In genomic region chr13:80886664-80887210, GRCm38 (mm10) we compare ENCODE assay signal across 8 mouse cellular contexts. TPM values are rescaled to one million over a fixed set of nuclear protein-coding genes. Genes with fewer than 3 reads are reported as not detected.
A peak's percentile ranks its signal among the peaks of the same experiment; 100 is the strongest.
DNase-seq lines count a peak whose midpoint lies in the region; ATAC-seq lines count a peak whose summit lies in the region.

No protein-coding gene starts in this region.

- no peak for DNase-seq in heart, adult 11 months
- DNase-seq in MN1 (ENCODE audit: low spot score), result peak; percentile 30
- DNase-seq in hindbrain, embryonic 11.5 days (ENCODE audit: low spot score), result peak; percentile 46
- no peak for DNase-seq in gastrocnemius, postnatal 10 days
- DNase-seq in layer of hippocampus, adult 18-20 months (ENCODE audit: low spot score in 2 of 2), result no peak
- DNase-seq in layer of hippocampus, adult 11-12 months (ENCODE audit: low spot score), result no peak

- H3K36me3 ChIP-seq in heart, embryonic 16.5 days (ENCODE audit: control insufficient read depth, insufficient read depth), result peaks cover 26% of the 10 kb centered on the region
- H3K36me3 ChIP-seq in hindbrain, embryonic 11.5 days (ENCODE audit: control insufficient read depth, insufficient read depth, low read length), result peaks cover 7% of the 10 kb centered on the region
- peaks cover 29% of the 10 kb centered on the region for H3K36me3 ChIP-seq in midbrain, embryonic 12.5 days

- peak overlapping the region; percentile 100 for H3K27ac ChIP-seq in heart, embryonic 16.5 days (ENCODE audit: low read length)
- H3K27ac ChIP-seq in hindbrain, embryonic 11.5 days (ENCODE audit: low read depth, low read length), result peak overlapping the region; percentile 100
- peak overlapping the region; percentile 100 for H3K27ac ChIP-seq in midbrain, embryonic 12.5 days (replicated peaks)

- H3K9me3 ChIP-seq in heart, embryonic 16.5 days (replicated peaks; ENCODE audit: control insufficient read depth, low read length), result no peaks in the 10 kb centered on the region
- no peaks in the 10 kb centered on the region for H3K9me3 ChIP-seq in hindbrain, embryonic 11.5 days (ENCODE audit: control insufficient read depth, low read length)
- no peaks in the 10 kb centered on the region for H3K9me3 ChIP-seq in midbrain, embryonic 12.5 days

- no peaks in the 10 kb centered on the region for H3K27me3 ChIP-seq in heart, embryonic 16.5 days (ENCODE audit: control insufficient read depth, insufficient read depth, low read length)
- no peaks in the 10 kb centered on the region for H3K27me3 ChIP-seq in hindbrain, embryonic 11.5 days (ENCODE audit: control insufficient read depth, insufficient read depth, low read length)
- H3K27me3 ChIP-seq in midbrain, embryonic 12.5 days, result no peaks in the 10 kb centered on the region

- H3K4me1 ChIP-seq in heart, embryonic 16.5 days (ENCODE audit: control insufficient read depth, insufficient read depth, low read length), result peaks cover 6% of the 10 kb centered on the region
- H3K4me1 ChIP-seq in hindbrain, embryonic 11.5 days (replicated peaks; ENCODE audit: control insufficient read depth, insufficient read depth, low read length), result no peaks in the 10 kb centered on the region
- H3K4me1 ChIP-seq in midbrain, embryonic 12.5 days, result peaks cover 6% of the 10 kb centered on the region

- 14% methylated on average over 6 of the region's 6 CpGs for WGBS in heart, embryonic 16.5 days
- WGBS in hindbrain, embryonic 11.5 days, result 23% methylated on average over 6 of the region's 6 CpGs
- WGBS in midbrain, embryonic 12.5 days, result 19% methylated on average over 6 of the region's 6 CpGs

- H3K4me2 ChIP-seq in heart, embryonic 16.5 days (ENCODE audit: low read depth, low read length), result peak overlapping the region; percentile 62
- H3K4me2 ChIP-seq in hindbrain, embryonic 11.5 days (replicated peaks; ENCODE audit: low read depth, low read length), result peak overlapping the region; percentile 40
- peak overlapping the region; percentile 52 for H3K4me2 ChIP-seq in midbrain, embryonic 12.5 days (replicated peaks)

- peak overlapping the region; percentile 98 for H3K4me3 ChIP-seq in heart, embryonic 16.5 days (ENCODE audit: low read length)
- H3K4me3 ChIP-seq in hindbrain, embryonic 11.5 days (ENCODE audit: low read depth, low read length), result peak overlapping the region; percentile 81
- peak overlapping the region; percentile 87 for H3K4me3 ChIP-seq in midbrain, embryonic 12.5 days

- no peak for ATAC-seq in heart, embryonic 16.5 days (replicated peaks; ENCODE audit: extremely low read depth, insufficient read depth, low FRiP score)
- ATAC-seq in hindbrain, embryonic 11.5 days (ENCODE audit: low FRiP score), result no peak
- no peak for ATAC-seq in midbrain, embryonic 12.5 days (ENCODE audit: low FRiP score, low read depth)

- H3K9ac ChIP-seq in heart, embryonic 16.5 days (ENCODE audit: low read length), result peak overlapping the region; percentile 99
- H3K9ac ChIP-seq in hindbrain, embryonic 11.5 days (ENCODE audit: low read depth, low read length), result peak overlapping the region; percentile 98
- H3K9ac ChIP-seq in midbrain, embryonic 12.5 days (replicated peaks), result peak overlapping the region; percentile 99

RNA-seq across cellular contexts. Expression of gene Arrdc3, which starts 3.6 kb away (rescaled TPM):
- 42.2 and 42.6 TPM in 2 replicates for polyA plus RNA-seq in heart, embryonic 16.5 days (2015; fragmentation: Nextera tagmentation; extraction: Ambion mirVana)
- polyA plus RNA-seq in hindbrain, embryonic 11.5 days (2014; fragmentation: Nextera tagmentation; extraction: Ambion mirVana), result 56.4 and 64.3 TPM in 2 replicates
- 56.3 and 63.0 TPM in 2 replicates for polyA plus RNA-seq in midbrain, embryonic 12.5 days (2016; fragmentation: Nextera tagmentation; extraction: Ambion mirVana)
- total RNA-seq in gastrocnemius, postnatal 10 days (2021), result 10 to 100 TPM; 39.3 to 63.3 TPM
- 10 to 100 TPM; 49.4 to 52.5 TPM for total RNA-seq in layer of hippocampus, adult 18-20 months (2021)

Comparison
In these comparisons a context has a peak if more than half of its experiments do, and no peak if none do; other contexts are left out.
1. DNase-seq: peak in MN1 (single experiment) and hindbrain, embryonic 11.5 days (single experiment); none in heart, adult 11 months (single experiment), gastrocnemius, postnatal 10 days (single experiment), layer of hippocampus, adult 18-20 months (0 of 2) and layer of hippocampus, adult 11-12 months (single experiment).
2. Peak in every context shown above with its lines, with median percentiles within 50 percentile points of each other: H3K27ac ChIP-seq, H3K4me2 ChIP-seq, H3K4me3 ChIP-seq and H3K9ac ChIP-seq.